Mouse (Mus musculus): Measurements from ENCODE around the gene Chrna4. TPM values are rescaled to one million over a fixed set of nuclear protein-coding genes. Genes with fewer than 3 reads are reported as not detected.

Chrna4 gene
- polyA plus RNA-seq, 1 experiment, result 0.91 TPM

DNA sequence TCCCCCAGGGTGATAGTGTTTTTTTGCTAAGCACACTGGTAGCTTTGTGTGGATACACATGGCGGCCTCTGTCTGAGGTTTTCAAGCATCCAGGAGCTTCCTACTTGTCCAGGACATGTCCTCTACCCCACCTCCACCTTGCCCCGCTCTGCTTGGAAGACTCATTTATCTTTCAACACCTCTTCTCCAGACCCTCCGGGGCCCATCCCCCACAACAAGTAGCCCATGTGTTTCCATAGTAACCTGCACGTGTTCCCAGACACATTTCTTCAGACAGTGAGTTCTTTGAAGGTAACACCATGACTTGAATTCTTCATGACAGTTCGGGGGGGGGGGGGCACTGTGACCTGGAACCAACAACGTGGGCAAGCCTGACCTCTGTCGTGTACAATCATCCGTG is 14.0 kb upstream of the Chrna4 start:
- Histone ChIP-seq H3K4me3 (ENCODE audit: control insufficient read depth, low read depth, low read length) (no peak overlapping the region), H3K36me3 (ENCODE audit: control insufficient read depth, insufficient read depth, low read length) (no peaks in the 10 kb centered on the region), H3K4me1 (ENCODE audit: control insufficient read depth, insufficient read depth, low read length) (no peaks in the 10 kb centered on the region), H3K27ac (ENCODE audit: control insufficient read depth, insufficient read depth, low read depth, low read length) (no peak overlapping the region), H3K27me3 (ENCODE audit: control insufficient read depth, insufficient read depth, low read length) (no peaks in the 10 kb centered on the region)
- TF ChIP-seq POLR2A (IDR thresholded peaks at IDR 0.05; ENCODE audit: control insufficient read depth, low read depth, low read length) (no peak), CTCF (IDR thresholded peaks at IDR 0.05; ENCODE audit: control insufficient read depth, insufficient read depth, insufficient replicate concordance, low read depth, low read length) (no peak)

- H3K4me3 ChIP-seq (ENCODE audit: control insufficient read depth, low read depth, low read length), result no peak overlapping the region
- no peaks in the 10 kb centered on the region for H3K27me3 ChIP-seq (ENCODE audit: control insufficient read depth, insufficient read depth, low read length)
- no peak overlapping the region for H3K27ac ChIP-seq (ENCODE audit: control insufficient read depth, insufficient read depth, low read depth, low read length)
- TF ChIP-seq CTCF (IDR thresholded peaks at IDR 0.05; ENCODE audit: control insufficient read depth, insufficient read depth, insufficient replicate concordance, low read depth, low read length) (no peak), POLR2A (IDR thresholded peaks at IDR 0.05; ENCODE audit: control insufficient read depth, low read depth, low read length) (no peak)
- H3K4me1 ChIP-seq (ENCODE audit: control insufficient read depth, insufficient read depth, low read length), result peaks cover 3% of the 10 kb centered on the region
- H3K36me3 ChIP-seq (ENCODE audit: control insufficient read depth, insufficient read depth, low read length), result no peaks in the 10 kb centered on the region
Measured at GRCm38 (mm10) chr2:181052171-181052570, 8.8 kb upstream of the Chrna4 start.

DNA sequence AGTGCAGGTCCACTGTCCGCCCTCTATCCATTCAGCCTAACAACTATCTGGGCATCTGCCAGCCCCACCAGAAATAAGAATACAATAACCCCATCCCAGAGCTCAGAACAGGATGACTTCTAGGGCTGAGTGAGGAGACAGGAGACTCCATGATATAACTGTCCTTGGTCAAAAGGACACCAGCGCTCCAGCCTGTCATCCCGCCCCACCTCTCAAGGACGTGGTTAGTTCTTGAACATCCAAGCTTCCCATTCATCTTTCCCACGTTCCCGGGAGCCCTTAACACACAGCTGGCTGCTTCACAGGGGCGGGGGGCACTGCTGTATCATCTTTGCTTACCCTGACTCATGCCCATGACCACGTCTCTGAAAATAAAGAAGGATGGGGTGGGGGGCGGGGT is 5.6 kb upstream of the Chrna4 start:
- TF ChIP-seq CTCF (IDR thresholded peaks at IDR 0.05; ENCODE audit: control insufficient read depth, insufficient read depth, insufficient replicate concordance, low read depth, low read length) (no peak), POLR2A (IDR thresholded peaks at IDR 0.05; ENCODE audit: control insufficient read depth, low read depth, low read length) (no peak)
- H3K27me3 ChIP-seq (ENCODE audit: control insufficient read depth, insufficient read depth, low read length), result no peaks in the 10 kb centered on the region
- no peak overlapping the region for H3K4me3 ChIP-seq (ENCODE audit: control insufficient read depth, low read depth, low read length)
- H3K27ac ChIP-seq (ENCODE audit: control insufficient read depth, insufficient read depth, low read depth, low read length), result no peak overlapping the region
- H3K36me3 ChIP-seq (ENCODE audit: control insufficient read depth, insufficient read depth, low read length), result no peaks in the 10 kb centered on the region
- H3K4me1 ChIP-seq (ENCODE audit: control insufficient read depth, insufficient read depth, low read length), result peaks cover 3% of the 10 kb centered on the region

DNA sequence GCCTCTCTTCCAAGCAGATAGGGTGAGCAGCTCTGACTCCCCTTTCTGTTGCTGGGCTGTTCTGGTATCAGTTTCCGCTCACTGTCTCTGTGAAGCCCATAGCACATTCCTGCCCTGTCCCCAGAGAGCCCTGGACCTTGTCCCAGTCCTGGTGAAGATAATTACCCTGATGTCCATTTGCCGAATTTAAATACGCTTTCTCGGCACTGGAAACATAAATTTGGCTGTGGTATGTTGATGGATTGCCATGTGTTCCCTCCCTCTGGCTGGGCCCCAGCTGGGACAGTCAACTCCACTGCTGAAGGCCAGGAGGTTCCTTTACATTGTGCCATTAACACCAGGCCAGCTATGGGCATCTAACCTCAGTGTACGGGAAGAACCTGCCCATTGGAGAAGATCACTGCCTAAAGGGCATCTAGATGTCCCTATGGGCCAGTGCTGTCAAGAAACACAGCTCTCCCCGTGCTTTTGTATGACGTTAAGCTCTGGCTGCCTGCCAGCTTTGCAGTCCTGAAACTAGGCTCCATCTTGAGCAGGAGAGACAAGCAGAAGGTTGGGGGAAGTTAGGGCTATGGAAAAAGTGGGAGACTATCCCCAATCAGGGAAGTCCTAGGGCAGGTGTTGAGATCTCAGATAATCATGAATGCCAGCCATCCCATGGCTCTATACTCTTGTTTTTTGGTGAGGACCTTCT is 5.1 kb upstream of the Chrna4 start:
- Histone ChIP-seq H3K27me3 (ENCODE audit: control insufficient read depth, insufficient read depth, low read length) (no peaks in the 10 kb centered on the region), H3K4me3 (ENCODE audit: control insufficient read depth, low read depth, low read length) (no peak overlapping the region), H3K36me3 (ENCODE audit: control insufficient read depth, insufficient read depth, low read length) (no peaks in the 10 kb centered on the region), H3K27ac (ENCODE audit: control insufficient read depth, insufficient read depth, low read depth, low read length) (no peak overlapping the region), H3K4me1 (ENCODE audit: control insufficient read depth, insufficient read depth, low read length) (peaks cover 3% of the 10 kb centered on the region)
- TF ChIP-seq POLR2A (IDR thresholded peaks at IDR 0.05; ENCODE audit: control insufficient read depth, low read depth, low read length) (no peak), CTCF (IDR thresholded peaks at IDR 0.05; ENCODE audit: control insufficient read depth, insufficient read depth, insufficient replicate concordance, low read depth, low read length) (no peak)

DNA sequence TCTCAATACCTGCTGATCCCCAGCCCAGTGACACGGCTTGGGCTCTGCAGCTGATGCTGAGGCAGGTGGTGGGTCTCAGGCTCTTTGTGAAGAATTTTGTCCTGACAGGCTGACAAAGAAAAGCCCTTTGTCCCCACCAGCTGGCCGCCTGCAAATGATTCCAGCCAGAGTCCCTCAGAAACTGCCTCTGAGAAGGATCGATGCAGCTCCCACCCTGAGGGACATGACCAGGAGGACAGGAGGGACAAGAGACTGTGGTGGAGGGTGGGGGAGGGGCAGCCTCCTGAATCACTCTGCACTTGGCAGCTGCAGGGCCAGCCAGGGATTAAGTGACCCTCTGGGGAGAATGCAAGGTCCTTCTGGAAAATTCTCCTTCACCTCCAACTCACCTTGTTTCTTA is 655 bp upstream of the Chrna4 start:
- Histone ChIP-seq H3K4me1 (ENCODE audit: control insufficient read depth, insufficient read depth, low read length) (peaks cover 7% of the 10 kb centered on the region; the same call in 1 of the 2 replicates), H3K27me3 (ENCODE audit: control insufficient read depth, insufficient read depth, low read length) (no peaks in the 10 kb centered on the region; the same call in 1 of the 2 replicates), H3K36me3 (ENCODE audit: control insufficient read depth, insufficient read depth, low read length) (no peaks in the 10 kb centered on the region), H3K4me3 (ENCODE audit: control insufficient read depth, low read depth, low read length) (no peak overlapping the region), H3K27ac (ENCODE audit: control insufficient read depth, insufficient read depth, low read depth, low read length) (no peak overlapping the region)
- TF ChIP-seq CTCF (IDR thresholded peaks at IDR 0.05; ENCODE audit: control insufficient read depth, insufficient read depth, insufficient replicate concordance, low read depth, low read length) (no peak), POLR2A (IDR thresholded peaks at IDR 0.05; ENCODE audit: control insufficient read depth, low read depth, low read length) (no peak)

DNA sequence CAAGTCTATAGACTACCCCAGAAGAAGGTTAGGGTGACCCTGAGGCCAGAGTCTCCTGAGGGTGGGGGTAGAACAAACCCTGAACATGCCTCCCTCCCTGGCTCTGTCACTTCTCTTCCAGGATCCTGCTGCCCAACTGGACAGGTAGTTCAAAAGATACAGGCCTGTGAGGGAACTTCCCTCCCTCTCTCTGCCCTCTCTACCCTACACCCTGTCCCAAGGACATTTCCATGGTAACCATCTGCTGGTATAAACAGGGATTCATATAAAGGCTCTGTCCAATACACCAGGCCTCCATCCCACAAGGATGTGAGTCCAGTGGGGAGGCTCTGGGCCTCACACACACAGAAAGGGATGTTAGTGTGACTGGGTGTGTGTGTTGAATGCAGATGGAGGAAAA is 970 bp downstream of the Chrna4 start:
- H3K27ac ChIP-seq (ENCODE audit: control insufficient read depth, insufficient read depth, low read depth, low read length), result no peak overlapping the region
- no peaks in the 10 kb centered on the region; the same call in 1 of the 2 replicates for H3K27me3 ChIP-seq (ENCODE audit: control insufficient read depth, insufficient read depth, low read length)
- peaks cover 10% of the 10 kb centered on the region; the same call in 1 of the 2 replicates for H3K4me1 ChIP-seq (ENCODE audit: control insufficient read depth, insufficient read depth, low read length)
- no peak for TF ChIP-seq CTCF (IDR thresholded peaks at IDR 0.05; ENCODE audit: control insufficient read depth, insufficient read depth, insufficient replicate concordance, low read depth, low read length)
- TF ChIP-seq POLR2A (IDR thresholded peaks at IDR 0.05; ENCODE audit: control insufficient read depth, low read depth, low read length), result no peak
- H3K4me3 ChIP-seq (ENCODE audit: control insufficient read depth, low read depth, low read length), result no peak overlapping the region
- no peaks in the 10 kb centered on the region for H3K36me3 ChIP-seq (ENCODE audit: control insufficient read depth, insufficient read depth, low read length)

- no peaks in the 10 kb centered on the region; the same call in 1 of the 2 replicates for H3K27me3 ChIP-seq (ENCODE audit: control insufficient read depth, insufficient read depth, low read length)
- no peak overlapping the region for H3K4me3 ChIP-seq (ENCODE audit: control insufficient read depth, low read depth, low read length)
Measured at GRCm38 (mm10) chr2:181041941-181042340, 1.4 kb downstream of the Chrna4 start.

More at GRCm38 (mm10) chr2:181041941-181042340, 1.4 kb downstream of the Chrna4 start:
- Histone ChIP-seq H3K27ac (ENCODE audit: control insufficient read depth, insufficient read depth, low read depth, low read length) (no peak overlapping the region), H3K36me3 (ENCODE audit: control insufficient read depth, insufficient read depth, low read length) (no peaks in the 10 kb centered on the region), H3K4me1 (ENCODE audit: control insufficient read depth, insufficient read depth, low read length) (peaks cover 10% of the 10 kb centered on the region; the same call in 1 of the 2 replicates)
- TF ChIP-seq POLR2A (IDR thresholded peaks at IDR 0.05; ENCODE audit: control insufficient read depth, low read depth, low read length), result no peak
- TF ChIP-seq CTCF (IDR thresholded peaks at IDR 0.05; ENCODE audit: control insufficient read depth, insufficient read depth, insufficient replicate concordance, low read depth, low read length), result no peak

Data from testis, adult 2 months (tissue).